Mouse (Mus musculus): ENCODE results near the gene Ncoa7. TPM values are rescaled to one million over a fixed set of nuclear protein-coding genes. Genes with fewer than 3 reads are reported as not detected.
A peak's percentile ranks its signal among the peaks of the same experiment; 100 is the strongest.

The Ncoa7 gene
- total RNA-seq (2021) = 35.2 and 38.4 TPM in 2 replicates
- long read RNA-seq, experiment 1, full-length matches to known transcripts = 4 of 10 reads
- long read RNA-seq, experiment 1, partial matches to known transcripts = 3 of 10 reads
- long read RNA-seq, experiment 1, other reads (novel, unspliced or antisense) = 3 of 10 reads
- long read RNA-seq, experiment 2, full-length matches to known transcripts = 1 of 3 reads
- long read RNA-seq, experiment 2, partial matches to known transcripts = 0 of 3 reads
- long read RNA-seq, experiment 2, other reads (novel, unspliced or antisense) = 2 of 3 reads

DNA sequence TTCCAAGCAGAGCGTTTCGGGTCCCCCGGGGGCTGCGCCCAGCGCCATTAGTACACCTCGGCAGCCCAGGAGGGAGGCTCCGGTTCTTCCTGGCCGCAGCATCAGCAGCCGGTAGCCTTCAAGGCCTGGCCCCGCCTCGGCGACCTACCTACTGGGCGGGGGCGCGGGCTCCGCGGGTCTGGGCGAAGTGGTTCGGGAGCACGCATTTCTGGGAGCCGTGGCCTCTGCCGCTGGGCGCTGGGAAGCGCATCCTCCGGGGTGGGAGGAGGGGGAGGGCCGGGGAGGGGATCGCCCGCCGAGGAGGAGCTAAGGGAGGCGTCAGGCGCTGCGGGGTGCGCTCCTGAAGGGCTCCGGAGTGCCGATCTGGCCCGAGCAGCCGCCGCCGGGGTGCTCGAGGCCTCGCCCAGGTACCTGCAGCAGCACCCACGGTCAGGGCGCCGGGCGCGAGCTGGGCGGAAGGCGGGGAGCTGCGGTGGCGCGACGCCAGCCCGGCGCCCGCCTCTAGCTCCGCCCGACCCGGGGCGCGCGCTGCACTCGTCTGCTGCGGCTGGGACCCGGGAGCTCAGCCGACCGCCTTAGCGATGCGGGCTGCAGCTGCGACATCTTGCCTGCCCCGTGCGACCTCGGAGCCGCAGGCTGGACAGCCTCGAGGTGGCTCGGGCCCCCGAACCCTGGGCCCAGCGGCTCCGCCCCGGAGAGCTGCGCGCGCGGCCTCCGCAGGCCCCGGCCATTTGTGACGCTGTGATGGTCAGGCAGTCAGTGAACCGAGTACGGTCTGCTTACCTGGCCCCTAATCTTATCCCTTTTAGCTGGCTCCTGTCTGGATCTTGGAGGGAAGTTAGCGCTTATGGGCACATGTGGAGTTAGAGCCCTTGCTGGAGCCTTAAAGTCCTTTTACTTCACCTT lies at the start of gene Ncoa7:
TSS of gene Ncoa7 (minus strand) at position 646 of the 906 bp plus-strand sequence.
- peak; percentile 90 for DNase-seq

DNA sequence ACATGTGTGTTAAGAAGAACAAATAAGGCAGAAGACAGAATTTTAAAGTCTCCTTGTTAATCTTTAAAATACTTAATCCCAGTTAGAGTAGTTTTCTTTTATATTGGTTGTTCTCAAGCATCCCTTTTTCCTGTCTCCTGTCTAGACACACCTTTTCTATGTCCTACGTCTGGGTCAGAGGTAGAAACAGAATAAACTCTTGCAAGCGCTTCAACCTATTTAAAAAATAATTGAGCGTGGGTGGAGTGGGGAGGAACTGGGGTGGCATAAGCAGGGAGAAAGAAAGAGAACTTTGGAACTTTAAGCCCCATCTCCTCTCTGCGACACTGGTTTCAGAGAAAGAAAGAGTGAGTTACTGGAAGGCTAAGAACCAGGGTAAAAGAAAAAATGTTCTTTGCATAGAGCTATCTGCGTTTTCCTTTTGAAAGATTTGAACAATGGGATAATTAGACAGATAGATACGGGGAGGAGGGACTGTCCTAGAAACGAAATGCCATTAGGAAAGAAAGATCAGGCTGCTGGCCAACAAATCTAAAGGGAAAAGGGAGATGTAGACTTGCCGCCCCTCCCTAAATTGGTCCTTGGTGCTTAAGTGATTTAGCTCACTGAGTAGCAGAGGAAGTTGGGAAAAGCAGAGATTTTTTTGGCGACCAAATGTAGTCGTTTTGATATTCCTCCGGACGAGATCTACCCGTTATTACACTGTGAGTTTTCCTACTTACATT lies 42.1 kb upstream of the Ncoa7 start:
- DNase-seq = no peak

DNA sequence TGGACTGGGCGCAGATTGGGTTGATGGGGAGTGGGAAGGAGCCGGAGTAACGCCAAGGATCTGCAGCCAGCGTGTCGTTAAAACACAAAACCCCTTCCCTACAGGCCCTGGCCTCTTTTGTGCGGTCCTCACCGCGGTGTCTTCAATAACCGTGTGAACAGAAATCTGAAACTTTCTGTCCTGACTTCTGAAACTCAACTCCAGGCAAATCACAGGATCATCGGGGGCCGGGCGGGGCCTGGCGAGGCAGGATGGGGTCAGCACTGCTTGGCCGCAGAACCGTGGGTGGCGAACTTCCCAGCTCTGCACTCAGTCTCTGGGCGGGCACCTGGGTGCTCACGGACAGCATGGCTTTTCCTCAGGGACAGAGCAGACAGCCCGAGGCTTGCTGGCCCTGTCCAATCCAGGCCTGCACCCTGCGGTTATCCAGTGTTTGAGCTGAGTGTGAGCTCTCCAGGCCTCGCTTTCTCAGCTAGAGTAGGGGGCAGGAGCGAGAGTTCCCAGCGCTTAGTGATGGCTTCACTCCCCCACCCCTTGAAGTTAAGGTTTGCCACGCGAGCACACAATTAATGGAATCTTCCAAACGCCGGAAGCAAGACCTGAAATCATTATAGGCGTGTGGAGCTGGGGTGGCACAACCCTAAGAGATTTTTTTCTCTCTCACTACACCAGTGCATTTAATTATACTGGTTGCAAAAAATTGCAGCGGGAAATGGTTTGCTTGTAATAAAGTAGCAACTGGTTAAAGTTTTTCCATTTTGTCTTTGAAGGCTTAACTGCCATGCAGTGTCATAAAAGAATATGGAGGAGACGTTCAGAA lies 41.3 kb upstream of the Ncoa7 start:
- peak; percentile 17 for DNase-seq

DNA sequence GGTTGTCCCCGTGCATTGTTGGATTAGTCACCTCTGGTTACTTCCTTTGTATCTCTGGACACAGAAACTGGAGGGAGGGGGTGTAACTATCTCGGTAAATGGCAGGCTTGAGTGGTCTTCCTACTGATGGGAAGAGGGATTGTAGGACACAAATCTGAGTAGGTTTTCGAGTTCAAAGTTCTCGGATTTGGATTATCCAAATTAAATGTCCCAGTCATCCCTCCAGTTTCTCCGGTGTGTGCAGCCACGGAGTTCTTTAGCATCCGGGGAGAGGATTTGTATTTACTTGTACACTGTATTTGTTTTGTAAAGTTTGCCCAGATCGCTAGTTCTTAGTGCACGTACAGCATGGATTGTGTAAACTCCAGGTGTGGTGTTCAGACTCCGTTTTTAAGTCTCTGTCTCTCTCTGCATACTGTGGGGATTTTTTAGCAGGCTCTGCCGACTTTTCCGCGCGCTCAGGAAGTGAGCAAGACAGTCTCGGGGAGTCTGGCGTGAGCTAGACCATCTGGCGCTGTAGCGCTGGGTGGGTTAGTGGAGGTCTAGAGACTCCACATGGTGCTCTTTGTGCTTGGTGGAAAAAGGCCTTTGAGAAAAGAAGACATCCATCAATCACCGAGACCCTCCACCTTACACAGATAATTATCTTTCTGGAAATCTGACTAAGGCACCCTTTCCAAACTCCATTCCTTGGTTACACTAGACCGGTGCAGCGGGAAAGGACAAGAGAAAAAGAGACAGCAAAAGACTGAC lies 40.5 kb upstream of the Ncoa7 start:
- DNase-seq = peak; percentile 8

DNA sequence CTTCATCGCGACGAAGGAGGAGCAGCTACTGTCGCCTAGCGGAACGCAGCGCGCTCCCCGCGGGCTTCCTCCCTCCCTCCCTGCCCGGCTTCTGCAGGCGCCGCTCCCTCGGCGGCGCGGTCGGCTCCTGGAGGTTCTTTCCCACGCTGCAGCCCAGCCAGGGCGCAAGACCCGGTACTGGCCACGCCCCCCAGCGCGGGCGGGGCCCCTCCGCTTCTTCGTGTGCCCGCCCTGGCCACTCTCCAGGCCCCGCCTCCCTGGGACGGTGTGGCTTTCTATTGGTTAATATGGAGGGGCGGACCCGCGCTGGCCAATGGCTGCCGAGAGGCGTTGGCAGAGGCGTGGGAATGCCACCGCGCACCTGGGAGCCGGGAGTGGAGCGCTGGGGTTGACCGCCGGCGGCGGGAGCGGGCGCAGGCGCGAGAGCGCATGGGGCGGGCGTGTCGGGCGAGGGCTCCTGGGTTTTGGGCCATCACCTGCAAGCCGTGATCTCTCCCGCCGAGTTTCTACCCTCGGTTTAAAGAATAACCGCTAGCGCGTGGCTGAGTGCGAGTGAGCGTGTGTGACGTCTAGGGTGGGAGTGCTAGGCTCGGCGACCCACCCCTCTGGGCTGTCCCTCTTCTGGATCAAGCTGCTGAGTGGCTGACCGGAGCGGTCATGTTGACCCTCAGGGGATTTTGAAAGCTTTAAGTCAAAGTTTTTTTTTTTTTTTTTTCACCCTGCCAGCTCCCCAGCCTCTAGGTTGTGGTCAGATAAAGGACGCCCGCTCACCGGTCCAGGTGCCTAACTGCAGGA lies 39.7 kb upstream of the Ncoa7 start, which contains the start of gene Hey2:
TSS of gene Hey2 (minus strand) at position 159 of the 795 bp plus-strand sequence.
- peak; percentile 98 for DNase-seq

DNA sequence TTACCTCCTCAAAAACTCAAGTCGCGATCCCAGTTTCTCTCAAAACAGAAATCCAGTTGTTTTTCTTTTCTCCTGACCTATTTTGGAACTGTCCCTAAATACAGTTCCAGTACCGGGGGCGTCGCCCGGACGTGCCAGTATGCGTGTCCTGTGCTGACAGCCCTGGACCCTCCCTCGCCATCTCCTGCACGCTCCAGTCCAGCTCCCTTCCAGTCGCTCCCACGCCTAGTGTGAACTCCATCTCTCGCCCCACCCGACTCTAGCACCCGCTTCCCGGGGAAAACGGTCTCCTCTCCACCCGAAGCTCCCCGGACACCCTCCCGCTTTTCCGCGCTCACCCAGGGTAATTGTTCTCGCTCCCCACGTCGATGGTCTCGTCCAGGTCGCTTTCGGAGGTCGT lies 39.1 kb upstream of the Ncoa7 start:
- DNase-seq = no peak

DNA sequence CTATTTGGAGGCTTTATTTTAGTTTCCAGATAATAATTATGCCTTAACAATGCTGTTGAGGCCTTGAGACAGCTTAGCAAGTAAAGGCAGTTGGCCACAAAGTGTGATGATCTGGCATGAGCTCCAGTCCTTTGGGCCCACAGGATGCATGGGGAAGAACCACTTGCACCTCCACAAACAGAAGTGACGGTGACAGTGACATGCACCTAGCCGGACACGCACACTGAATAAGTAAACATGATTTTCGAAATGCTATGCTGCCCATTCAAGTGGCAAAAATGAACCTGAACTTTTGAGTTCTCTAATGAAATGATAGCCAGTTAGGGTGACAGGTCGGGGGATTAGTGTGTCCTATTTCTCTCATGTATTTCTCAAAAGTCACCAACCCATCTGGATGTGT lies 37.7 kb upstream of the Ncoa7 start:
- DNase-seq = no peak

DNA sequence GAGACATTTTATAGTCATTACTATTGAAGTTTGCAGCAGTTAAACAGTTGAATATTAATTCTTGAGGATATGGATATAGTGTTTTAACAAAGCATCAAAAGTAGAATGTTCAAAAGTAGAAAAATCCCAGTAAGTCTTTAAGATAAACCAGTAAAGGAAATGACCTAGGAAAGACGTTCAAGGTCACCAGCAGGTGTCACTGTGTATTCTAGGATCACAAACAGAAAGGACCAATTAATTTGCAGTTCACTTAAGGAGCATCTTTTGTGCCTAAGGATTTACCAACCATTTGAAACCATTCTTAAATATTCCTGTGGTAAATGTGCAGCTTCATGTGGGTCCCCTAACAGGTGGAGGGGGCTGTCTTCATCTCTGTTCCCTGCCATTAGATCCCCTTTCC lies 35.1 kb upstream of the Ncoa7 start:
- peak; percentile 15 for DNase-seq

DNA sequence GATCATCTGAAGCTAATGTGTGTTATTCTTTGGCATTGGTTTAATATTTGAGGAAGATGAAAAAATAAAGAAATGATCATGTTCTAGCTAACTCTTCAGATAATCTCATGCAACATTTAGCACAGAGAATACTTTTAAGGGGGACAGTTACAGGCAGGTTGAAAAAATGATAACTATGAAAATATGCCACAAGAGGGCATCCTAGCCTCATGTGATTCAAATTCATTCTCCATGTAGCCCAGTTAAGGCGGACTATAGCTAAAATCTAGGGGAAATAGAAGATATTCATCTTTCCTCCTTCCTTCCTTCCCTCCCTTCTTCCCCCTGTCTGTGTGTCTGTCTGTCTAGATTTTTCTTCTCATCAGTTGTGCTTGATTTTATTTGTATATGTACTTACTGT lies 21.9 kb upstream of the Ncoa7 start:
- DNase-seq = peak; percentile 23

DNA sequence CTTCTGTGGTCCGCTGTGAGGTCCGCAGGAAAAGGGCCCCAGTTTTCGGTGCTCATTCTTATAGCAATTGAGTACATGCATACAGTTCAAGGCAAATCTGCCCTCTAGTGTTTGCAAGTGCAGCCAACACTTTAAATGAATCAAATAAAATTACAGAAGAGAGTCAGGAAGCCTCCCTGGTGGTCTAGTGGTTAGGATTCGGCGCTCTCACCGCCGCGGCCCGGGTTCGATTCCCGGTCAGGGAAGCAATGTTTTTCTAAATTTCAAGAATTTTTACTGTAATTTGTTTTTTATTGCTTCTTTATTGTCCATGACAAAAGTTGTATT lies 7.8 kb upstream of the Ncoa7 start:
- peak; percentile 75 for DNase-seq

DNA sequence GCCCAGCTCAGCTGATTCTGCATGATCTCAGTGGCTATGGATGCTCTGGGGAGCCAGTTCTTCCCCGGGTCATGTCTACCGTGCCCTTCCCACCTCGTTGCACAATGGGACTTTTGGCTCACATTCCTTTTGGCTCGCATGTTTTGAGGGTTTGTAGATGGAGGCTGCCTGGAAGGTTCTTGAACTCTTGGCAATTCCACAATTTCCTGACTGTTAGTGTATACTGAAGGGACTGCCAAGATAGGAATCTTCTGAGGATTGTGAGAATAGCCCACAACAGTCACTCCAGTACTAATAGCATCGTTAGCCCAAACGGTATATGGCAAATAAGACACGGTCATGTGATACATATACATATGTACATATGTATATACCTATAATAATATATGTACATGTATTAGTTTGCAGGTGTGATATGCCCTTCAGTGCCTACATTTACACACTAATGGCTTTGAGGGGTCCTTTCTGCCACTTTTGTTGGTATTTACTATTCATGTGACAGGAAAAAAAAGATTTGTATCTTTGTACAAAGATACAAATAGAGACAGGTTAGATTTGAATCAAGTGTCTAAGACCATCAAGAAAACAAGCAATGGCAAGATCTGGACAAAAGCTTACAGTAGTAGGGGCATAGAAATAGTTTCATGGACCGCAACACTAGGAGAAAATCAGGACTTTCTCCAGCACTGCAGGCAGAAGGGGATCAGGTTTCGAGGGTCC lies 7.3 kb upstream of the Ncoa7 start:
- peak; percentile 54 for DNase-seq

DNA sequence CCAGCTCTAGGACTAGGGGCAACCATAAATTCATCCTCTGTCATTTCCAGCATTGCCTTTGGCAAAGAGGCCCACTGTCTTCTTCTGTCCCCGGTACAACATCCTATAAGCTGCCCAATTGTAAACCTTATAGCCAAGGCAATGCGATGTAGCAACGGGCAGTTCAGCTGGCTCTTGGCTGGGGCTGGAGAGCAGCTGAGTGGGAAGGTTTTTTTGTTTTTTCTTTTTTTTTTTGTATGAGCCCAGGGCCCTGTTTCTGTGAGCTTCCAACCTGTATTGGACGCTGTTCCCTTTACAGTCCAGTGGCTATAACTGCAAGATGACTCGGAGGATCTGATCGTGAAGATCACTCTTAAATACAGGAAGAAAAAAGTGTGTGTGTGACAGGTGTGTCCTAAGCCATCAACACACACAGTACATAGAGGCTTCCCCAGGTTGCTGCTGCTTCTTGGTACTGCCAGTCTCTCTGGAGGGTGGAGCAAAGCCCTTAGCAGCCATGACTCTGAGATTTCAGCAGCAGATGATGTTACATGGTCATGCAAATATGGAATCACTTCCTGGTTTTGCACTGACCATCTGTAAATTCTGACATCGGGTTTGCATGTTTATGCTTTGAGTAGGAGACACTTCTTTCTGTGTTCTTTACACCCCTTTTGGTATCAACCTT lies 594 bp upstream of the Ncoa7 start:
- peak; percentile 9 for DNase-seq

DNA sequence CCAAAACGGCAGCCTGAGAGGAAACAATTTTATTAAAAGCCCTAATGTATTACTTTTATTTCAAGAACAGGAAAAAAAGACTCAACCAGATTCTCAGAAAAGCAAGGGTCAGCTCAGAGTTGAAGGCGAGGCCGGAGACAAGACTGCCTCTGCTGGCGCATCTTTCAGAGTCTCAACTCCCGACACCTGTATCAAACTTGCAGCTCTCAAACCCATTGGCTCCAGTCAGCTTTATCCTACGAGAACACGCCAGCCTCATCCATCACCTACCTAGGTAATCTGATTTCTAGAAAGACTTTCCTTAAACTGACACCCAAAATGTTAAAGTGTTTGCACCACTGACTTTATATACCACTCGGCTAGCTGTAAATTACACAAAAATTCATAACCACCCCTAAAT lies 1.1 kb downstream of the Ncoa7 start:
- peak; percentile 21 for DNase-seq

DNA sequence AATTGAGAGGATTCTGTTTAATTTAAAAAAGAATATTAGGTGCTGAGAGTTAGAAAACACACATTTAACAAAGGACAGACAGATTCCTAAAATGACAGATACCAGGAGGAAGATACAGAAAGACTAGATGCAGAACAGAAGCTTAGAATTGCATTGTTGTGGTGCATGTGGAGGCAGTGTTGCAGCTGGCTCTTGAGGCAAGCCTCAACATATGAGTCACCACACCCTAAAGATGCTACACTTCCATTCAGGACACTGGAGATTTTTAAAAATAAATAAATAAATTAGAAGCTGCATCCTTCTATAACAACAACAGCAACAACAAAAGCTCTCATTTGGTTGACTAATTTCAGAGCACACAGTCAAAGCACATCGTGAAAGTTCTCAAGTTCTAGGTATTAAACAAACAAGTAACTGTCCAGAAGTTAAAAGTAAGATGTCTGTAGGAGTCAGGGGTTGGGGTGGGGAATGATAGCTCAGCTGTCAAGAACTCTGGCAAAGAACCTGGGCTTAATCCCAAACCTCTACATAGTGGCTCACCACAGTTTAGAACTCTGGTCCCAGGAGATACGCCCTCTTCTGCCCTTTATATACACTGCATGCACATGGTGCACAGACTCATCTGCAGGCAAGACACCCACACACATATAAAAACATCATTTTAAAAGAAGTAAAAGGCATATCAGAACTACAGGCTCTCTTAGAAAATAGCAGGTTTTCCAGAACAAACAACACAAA lies 3.2 kb downstream of the Ncoa7 start:
- DNase-seq = no peak

DNA sequence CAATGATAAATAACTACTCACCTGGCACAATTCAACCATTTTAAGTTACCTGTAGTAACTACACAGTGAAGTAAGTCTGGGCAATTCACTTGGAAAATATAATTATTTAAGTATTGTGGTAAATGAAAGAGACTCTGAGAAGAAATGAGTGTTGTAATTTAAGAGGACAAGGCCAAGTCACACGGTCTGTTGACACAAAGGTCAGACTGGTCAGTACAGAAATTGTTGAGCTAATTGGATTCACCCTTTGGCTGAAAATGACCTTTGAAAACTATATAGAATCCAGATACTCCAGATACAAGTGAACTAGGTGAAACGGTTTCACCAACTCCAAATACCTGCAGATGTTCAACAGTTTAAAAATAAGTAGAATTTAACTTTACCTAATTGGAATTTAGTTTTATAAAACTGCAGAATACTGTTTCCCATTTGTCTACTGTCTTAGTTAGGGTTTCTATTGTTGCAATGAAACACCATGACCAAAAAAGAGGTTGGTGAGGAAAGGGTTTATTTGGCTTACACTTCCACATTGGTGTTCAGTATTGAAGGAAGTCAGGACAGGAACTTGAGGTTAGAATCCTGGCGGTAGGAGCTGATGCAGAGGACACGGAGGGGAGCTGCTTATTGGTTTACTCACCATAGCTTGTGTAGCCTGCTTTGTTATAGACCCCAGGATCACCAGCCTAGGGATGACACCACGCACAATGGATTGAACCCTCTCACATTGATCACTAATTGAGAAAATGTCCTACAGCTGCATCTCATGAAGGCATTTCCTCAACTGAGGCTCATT lies 6.5 kb downstream of the Ncoa7 start:
- DNase-seq = no peak

DNA sequence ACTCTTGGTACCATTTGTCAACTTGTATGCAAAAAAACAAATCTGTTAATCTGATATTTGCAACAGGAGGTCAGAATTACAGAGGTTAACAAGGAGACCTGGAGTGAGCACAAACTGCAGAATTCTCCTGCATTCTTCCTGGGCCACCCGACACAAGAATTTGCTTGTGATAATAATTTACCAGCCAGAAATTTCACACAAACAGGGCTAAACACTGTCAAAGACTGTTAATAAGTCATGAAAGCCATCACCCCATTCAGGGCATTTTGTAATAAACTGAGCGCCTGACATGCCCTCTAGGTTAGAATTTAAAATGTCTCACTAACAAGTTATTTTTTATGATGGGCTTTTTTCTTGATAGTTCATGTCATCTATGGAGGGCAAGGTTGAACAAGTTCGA lies 12.1 kb downstream of the Ncoa7 start:
- no peak for DNase-seq

DNA sequence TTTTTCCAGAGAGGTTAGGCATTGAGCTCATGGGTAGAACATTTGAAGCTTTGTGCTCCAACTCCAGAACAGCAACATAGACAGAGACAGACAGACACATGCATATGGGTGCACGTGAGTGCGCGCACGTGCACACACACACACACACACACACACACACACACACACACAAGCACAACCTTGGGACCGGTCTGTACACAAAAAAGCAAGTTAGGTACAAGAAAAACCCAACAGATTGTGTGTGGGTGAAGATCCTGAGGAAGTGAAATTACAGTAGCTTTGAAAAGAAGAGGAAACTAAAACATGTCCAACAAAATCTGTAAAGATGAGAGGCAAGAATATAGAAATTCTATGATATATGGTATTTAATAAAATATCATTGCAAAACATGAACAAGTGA lies 13.6 kb downstream of the Ncoa7 start:
- DNase-seq = no peak

DNA sequence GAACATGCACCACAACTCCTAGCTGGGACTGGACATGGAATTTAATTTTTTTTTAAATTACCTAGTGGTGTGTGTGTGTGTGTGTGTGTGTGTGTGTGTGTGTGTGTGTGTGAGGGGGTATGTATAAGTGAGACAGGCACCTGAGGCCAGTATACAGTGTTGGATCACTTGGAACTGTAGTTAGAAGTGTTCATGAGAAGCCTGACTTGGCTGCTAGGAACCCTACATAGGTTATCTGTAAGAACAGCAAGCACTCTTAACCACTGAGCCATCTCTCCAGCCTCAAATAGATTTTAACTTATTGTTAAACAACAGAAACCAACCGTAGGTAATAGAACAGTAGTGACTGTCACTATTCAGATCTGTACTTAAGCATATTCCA lies 14.8 kb downstream of the Ncoa7 start:
- no peak for DNase-seq
